In the genomic region with DNA sequence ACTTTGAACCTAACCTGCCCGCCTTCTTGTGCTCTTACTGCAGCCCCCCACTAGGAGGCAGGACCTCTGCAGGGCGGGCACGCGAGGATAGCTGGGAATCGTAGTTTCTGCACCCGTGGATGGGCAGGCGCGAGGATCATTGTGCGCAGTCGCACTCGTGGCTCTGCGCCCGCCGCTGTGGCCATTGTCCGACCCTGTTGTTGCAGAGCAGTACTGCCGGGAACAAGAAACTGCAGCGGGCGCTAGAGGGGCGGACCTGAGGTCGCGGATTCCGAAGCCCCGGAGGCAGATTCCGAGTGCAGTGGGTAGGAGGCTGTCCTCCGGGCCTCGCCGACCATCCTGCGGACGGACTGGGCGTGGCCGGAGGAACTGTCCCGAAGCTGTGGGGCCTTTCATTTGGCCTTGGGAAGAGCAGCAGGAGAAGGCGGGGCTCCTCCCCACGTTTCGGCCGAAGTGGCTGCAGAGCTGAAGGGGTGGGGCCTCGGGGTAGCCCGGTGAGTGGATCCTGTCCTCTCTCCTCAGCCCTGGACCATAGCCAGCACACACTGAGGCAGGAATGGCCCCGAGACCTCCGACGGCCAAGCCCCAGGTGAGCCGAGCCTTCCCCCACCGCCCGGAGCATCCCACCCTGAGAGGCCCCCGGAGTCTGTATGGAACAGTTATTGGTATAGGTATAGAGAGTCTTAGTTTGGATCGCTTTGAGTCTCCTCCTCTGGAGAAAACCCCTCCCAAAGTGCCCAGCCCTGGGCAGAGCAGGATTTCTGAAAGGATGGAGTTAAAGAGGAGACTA, we compare ENCODE assay signal across 8 mouse cellular contexts. TPM values are rescaled to one million over a fixed set of nuclear protein-coding genes. Genes with fewer than 3 reads are reported as not detected.
A peak's percentile ranks its signal among the peaks of the same experiment; 100 is the strongest.
DNase-seq lines count a peak whose midpoint lies in the region; ATAC-seq and TF ChIP-seq lines count a peak whose summit lies in the region.

A gene (plus strand): TSS at position 146 of the 790 bp plus-strand sequence.

- no peaks in the 10 kb centered on the region for H3K27me3 ChIP-seq in heart, embryonic 15.5 days
- H3K27me3 ChIP-seq in liver, embryonic 14.5 days (ENCODE audit: control insufficient read depth, insufficient read depth, low read length), result no peaks in the 10 kb centered on the region
- H3K27me3 ChIP-seq in neural tube, embryonic 11.5 days (ENCODE audit: control insufficient read depth, insufficient read depth, low read length), result no peaks in the 10 kb centered on the region
- no peaks in the 10 kb centered on the region for H3K27me3 ChIP-seq in stomach, postnatal 0 days (ENCODE audit: control insufficient read depth, insufficient read depth, low read length)

- peak within 1 kb of the TSS; percentile 94 for H3K4me3 ChIP-seq in brown adipose tissue, adult 24 weeks (ENCODE audit: insufficient read depth, low read depth, low read length)
- peak within 1 kb of the TSS; percentile 96 for H3K4me3 ChIP-seq in heart, embryonic 15.5 days
- peak within 1 kb of the TSS; percentile 69 to 74 for H3K4me3 ChIP-seq in liver, embryonic 14.5 days (ENCODE audit: insufficient read depth in 1 of 2, low read depth in 2 of 2, low read length in 2 of 2)
- peak within 1 kb of the TSS; percentile 52 for H3K4me3 ChIP-seq in neural tube, embryonic 11.5 days (ENCODE audit: low read depth, low read length)
- peak within 1 kb of the TSS; percentile 79 for H3K4me3 ChIP-seq in stomach, postnatal 0 days (ENCODE audit: low read depth, low read length)

- H3K4me1 ChIP-seq in brown adipose tissue, adult 24 weeks (ENCODE audit: control insufficient read depth, insufficient read depth, insufficient read length, low read length), result no peaks in the 10 kb centered on the region
- peaks cover 14% of the 10 kb centered on the region for H3K4me1 ChIP-seq in heart, embryonic 15.5 days (replicated peaks)
- H3K4me1 ChIP-seq in liver, embryonic 14.5 days (replicated peaks; ENCODE audit: control insufficient read depth in 2 of 2, insufficient read depth in 2 of 2, low read length in 1 of 2), result peaks cover 4 to 8% of the 10 kb centered on the region in 2 experiments
- H3K4me1 ChIP-seq in neural tube, embryonic 11.5 days (ENCODE audit: control insufficient read depth, insufficient read depth, low read length), result peaks cover 4% of the 10 kb centered on the region; the same call in 1 of the 2 replicates
- H3K4me1 ChIP-seq in stomach, postnatal 0 days (replicated peaks; ENCODE audit: control insufficient read depth, insufficient read depth), result no peaks in the 10 kb centered on the region

- peak within 1 kb of the TSS; percentile 63 for H3K27ac ChIP-seq in brown adipose tissue, adult 24 weeks (replicated peaks; ENCODE audit: low read depth, low read length)
- peak within 1 kb of the TSS; percentile 99 for H3K27ac ChIP-seq in heart, embryonic 15.5 days
- no peak within 1 kb of the TSS for H3K27ac ChIP-seq in liver, embryonic 14.5 days
- peak within 1 kb of the TSS; percentile 88 for H3K27ac ChIP-seq in neural tube, embryonic 11.5 days (ENCODE audit: low read depth, low read length)
- peak within 1 kb of the TSS; percentile 93 for H3K27ac ChIP-seq in stomach, postnatal 0 days (replicated peaks)

- peak; percentile 91 for DNase-seq in CD4-positive, CD25-positive, alpha-beta regulatory T cell, adult 2 months (ENCODE audit: low read depth, low spot score)
- peak; percentile 87 for DNase-seq in fibroblast of lung, adult 2 months (ENCODE audit: low read depth)
- peak; percentile 94 to 97 for DNase-seq in kidney, postnatal 25 days
- peak; percentile 65 to 68 (median 65) for DNase-seq in liver, embryonic 14.5 days (ENCODE audit: low read depth in 3 of 3, low spot score in 3 of 3)
- peak; percentile 95 for DNase-seq in neural tube, embryonic 11.5 days (ENCODE audit: low spot score)
- peak; percentile 95 for DNase-seq in stomach, postnatal 0 days (ENCODE audit: low spot score)

- no peaks in the 10 kb centered on the region for H3K9me3 ChIP-seq in heart, embryonic 15.5 days (replicated peaks)
- no peaks in the 10 kb centered on the region for H3K9me3 ChIP-seq in liver, embryonic 14.5 days (ENCODE audit: control insufficient read depth, low read length)
- H3K9me3 ChIP-seq in neural tube, embryonic 11.5 days (ENCODE audit: control insufficient read depth, low read length), result no peaks in the 10 kb centered on the region
- H3K9me3 ChIP-seq in stomach, postnatal 0 days (ENCODE audit: control insufficient read depth, low read length), result no peaks in the 10 kb centered on the region

- peak; percentile 96 for ATAC-seq in heart, embryonic 15.5 days (replicated peaks; ENCODE audit: insufficient number of reproducible peaks, insufficient read depth, low FRiP score, low read depth)
- peak; percentile 85 for ATAC-seq in liver, embryonic 14.5 days (ENCODE audit: insufficient read depth)
- peak; percentile 97 for ATAC-seq in neural tube, embryonic 11.5 days (ENCODE audit: insufficient read depth, low FRiP score, low TSS enrichment)
- peak; percentile 95 for ATAC-seq in stomach, postnatal 0 days (ENCODE audit: low FRiP score, low TSS enrichment)

- no peak for TF ChIP-seq EP300 in liver, embryonic 14.5 days (IDR thresholded peaks at IDR 0.05; ENCODE audit: low read depth)
- no peak for TF ChIP-seq EP300 in stomach, postnatal 0 days (optimal IDR thresholded peaks at IDR 0.05)

- peak; percentile 91 for TF ChIP-seq CTCF in liver, embryonic 14.5 days (IDR thresholded peaks at IDR 0.05; ENCODE audit: low read depth)
- TF ChIP-seq CTCF in stomach, postnatal 0 days (IDR thresholded peaks at IDR 0.05; ENCODE audit: low read depth), result peak; percentile 97

- H3K4me2 ChIP-seq in heart, embryonic 15.5 days, result peak within 1 kb of the TSS; percentile 87
- H3K4me2 ChIP-seq in liver, embryonic 14.5 days (ENCODE audit: low read depth), result peak within 1 kb of the TSS; percentile 80
- H3K4me2 ChIP-seq in neural tube, embryonic 11.5 days (ENCODE audit: low read depth), result peak within 1 kb of the TSS; percentile 79
- peak within 1 kb of the TSS; percentile 88 for H3K4me2 ChIP-seq in stomach, postnatal 0 days (replicated peaks; ENCODE audit: low read depth)

- WGBS in heart, embryonic 15.5 days, result under 1% methylated on average over 46 of the region's 46 CpGs
- under 1% methylated on average over 46 of the region's 46 CpGs for WGBS in liver, embryonic 14.5 days (ENCODE audit: insufficient replicate concordance)
- under 1% methylated on average over 46 of the region's 46 CpGs for WGBS in neural tube, embryonic 11.5 days
- under 1% methylated on average over 46 of the region's 46 CpGs for WGBS in stomach, postnatal 0 days

- peak within 1 kb of the TSS; percentile 91 for H3K9ac ChIP-seq in heart, embryonic 15.5 days
- H3K9ac ChIP-seq in liver, embryonic 14.5 days (replicated peaks), result peak within 1 kb of the TSS; percentile 61
- peak within 1 kb of the TSS; percentile 78 for H3K9ac ChIP-seq in neural tube, embryonic 11.5 days (ENCODE audit: low read length)
- H3K9ac ChIP-seq in stomach, postnatal 0 days (ENCODE audit: low read length), result peak within 1 kb of the TSS; percentile 75

- H3K36me3 ChIP-seq in heart, embryonic 15.5 days, result peaks cover 26% of the 10 kb centered on the region
- no peaks in the 10 kb centered on the region for H3K36me3 ChIP-seq in liver, embryonic 14.5 days (replicated peaks; ENCODE audit: control insufficient read depth, insufficient read depth, low read depth)
- peaks cover 18% of the 10 kb centered on the region for H3K36me3 ChIP-seq in neural tube, embryonic 11.5 days (ENCODE audit: control insufficient read depth, insufficient read depth, low read length)
- peaks cover 14% of the 10 kb centered on the region for H3K36me3 ChIP-seq in stomach, postnatal 0 days (ENCODE audit: control insufficient read depth, insufficient read depth, low read length)

RNA-seq across cellular contexts. Expression of the gene that starts here (rescaled TPM):
- polyA plus RNA-seq in brown adipose tissue, adult 24 weeks (2012; ENCODE audit: insufficient read depth, insufficient read length, missing spikeins), result 1.0 and 2.1 TPM in 2 replicates
- 12.7 and 15.5 TPM in 2 replicates for polyA plus RNA-seq in heart, embryonic 15.5 days (2015; fragmentation: Nextera tagmentation; extraction: Ambion mirVana)
- 1.2 and 1.9 TPM in 2 replicates for polyA plus RNA-seq in liver, embryonic 14.5 days (2012; rRNA removed)
- 1.9 and 2.4 TPM in 2 replicates for polyA plus RNA-seq in liver, embryonic 14.5 days (2014; fragmentation: Nextera tagmentation; extraction: Ambion mirVana)
- polyA plus RNA-seq in neural tube, embryonic 11.5 days (2014; fragmentation: Nextera tagmentation; extraction: Ambion mirVana), result 27.8 and 28.4 TPM in 2 replicates
- polyA plus RNA-seq in stomach, postnatal 0 days (2015; fragmentation: Nextera tagmentation; extraction: Ambion mirVana), result 8.6 and 8.8 TPM in 2 replicates
